8 mouse cellular contexts compared by ENCODE assay signal in the genomic region with DNA sequence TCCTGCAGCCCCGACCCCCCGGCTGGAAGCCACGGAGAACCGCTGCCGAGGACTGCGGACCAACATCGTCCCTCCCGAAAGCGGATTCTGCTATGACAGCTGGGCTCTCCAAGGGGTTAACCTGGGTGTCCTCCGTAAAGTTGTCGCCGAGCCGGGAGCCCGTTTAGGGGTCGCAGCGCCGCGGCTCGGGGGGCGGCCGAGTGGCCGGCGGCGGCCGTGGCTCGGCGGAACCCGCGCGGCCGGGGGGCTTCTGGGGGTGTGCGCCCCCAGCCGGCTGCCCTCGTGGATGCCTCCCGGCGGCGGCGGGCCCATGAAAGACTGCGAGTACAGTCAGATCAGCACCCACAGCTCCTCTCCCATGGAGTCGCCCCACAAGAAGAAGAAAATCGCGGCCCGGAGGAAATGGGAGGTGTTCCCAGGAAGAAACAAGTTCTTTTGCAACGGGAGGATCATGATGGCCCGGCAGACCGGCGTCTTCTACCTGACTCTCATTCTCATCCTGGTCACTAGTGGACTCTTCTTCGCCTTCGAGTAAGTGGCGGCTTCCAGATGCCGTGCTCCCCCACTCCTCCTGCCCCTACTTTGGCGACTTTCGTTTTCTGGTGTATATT. TPM values are rescaled to one million over a fixed set of nuclear protein-coding genes. Genes with fewer than 3 reads are reported as not detected.
DNase-seq lines count a peak whose midpoint lies in the region; ATAC-seq and TF ChIP-seq lines count a peak whose summit lies in the region.

No protein-coding gene starts in this region.

- H3K4me1 ChIP-seq in cerebellum, adult 2 months (ENCODE audit: control insufficient read depth, insufficient read depth, low read length), result peaks cover 6% of the 10 kb centered on the region
- H3K4me1 ChIP-seq in intestine, embryonic 15.5 days (replicated peaks), result peaks cover 10% of the 10 kb centered on the region
- H3K4me1 ChIP-seq in liver, embryonic 12.5 days, result peaks cover 60% of the 10 kb centered on the region
- peaks cover 36% of the 10 kb centered on the region for H3K4me1 ChIP-seq in neural tube, embryonic 13.5 days (replicated peaks)

- peak overlapping the region; percentile 98 for H3K4me2 ChIP-seq in intestine, embryonic 15.5 days (replicated peaks)
- H3K4me2 ChIP-seq in liver, embryonic 12.5 days, result peak overlapping the region; percentile 95
- peak overlapping the region; percentile 91 for H3K4me2 ChIP-seq in neural tube, embryonic 13.5 days

- H3K27ac ChIP-seq in cerebellum, adult 2 months (ENCODE audit: insufficient read depth, low read length), result peak overlapping the region; percentile 85
- peak overlapping the region; percentile 66; the same call in 1 of the 2 replicates for H3K27ac ChIP-seq in intestine, embryonic 15.5 days
- H3K27ac ChIP-seq in liver, embryonic 12.5 days, result peak overlapping the region; percentile 98
- H3K27ac ChIP-seq in neural tube, embryonic 13.5 days (replicated peaks), result peak overlapping the region; percentile 98

- H3K36me3 ChIP-seq in intestine, embryonic 15.5 days, result no peaks in the 10 kb centered on the region
- peaks cover 29% of the 10 kb centered on the region for H3K36me3 ChIP-seq in liver, embryonic 12.5 days
- H3K36me3 ChIP-seq in neural tube, embryonic 13.5 days, result no peaks in the 10 kb centered on the region

- peak; percentile 14 to 23 for DNase-seq in lung, adult 18-20 months
- no peak for DNase-seq in lung, postnatal 25 days (ENCODE audit: low spot score)
- peak; percentile 56 to 65 for DNase-seq in cerebellum, adult 2 months
- peak; percentile 4 to 15 for DNase-seq in gastrocnemius, adult 8-10 months (ENCODE audit: low spot score in 2 of 2)
- peak; percentile 15 to 18 for DNase-seq in urinary bladder, postnatal 36 days (ENCODE audit: low spot score in 2 of 2)

- no peak for TF ChIP-seq CTCF in cerebellum, adult 2 months (IDR thresholded peaks at IDR 0.05; ENCODE audit: borderline replicate concordance, insufficient read depth, low read depth, low read length)

- no peaks in the 10 kb centered on the region for H3K27me3 ChIP-seq in cerebellum, adult 2 months (ENCODE audit: control insufficient read depth, insufficient read depth, low read length)
- no peaks in the 10 kb centered on the region; the same call in none of the 2 replicates for H3K27me3 ChIP-seq in intestine, embryonic 15.5 days (replicated peaks)
- no peaks in the 10 kb centered on the region; the same call in 1 of the 2 replicates for H3K27me3 ChIP-seq in liver, embryonic 12.5 days (replicated peaks)
- H3K27me3 ChIP-seq in neural tube, embryonic 13.5 days, result peaks cover 8% of the 10 kb centered on the region

- 1% methylated on average over 53 of the region's 53 CpGs for WGBS in cerebellum, adult 2 months
- WGBS in intestine, embryonic 15.5 days, result 2% methylated on average over 53 of the region's 53 CpGs
- WGBS in liver, embryonic 12.5 days (ENCODE audit: insufficient replicate concordance), result 3% methylated on average over 53 of the region's 53 CpGs
- 2% methylated on average over 52 of the region's 53 CpGs for WGBS in neural tube, embryonic 13.5 days

- no peaks in the 10 kb centered on the region for H3K9me3 ChIP-seq in intestine, embryonic 15.5 days
- H3K9me3 ChIP-seq in liver, embryonic 12.5 days (replicated peaks), result no peaks in the 10 kb centered on the region
- no peaks in the 10 kb centered on the region for H3K9me3 ChIP-seq in neural tube, embryonic 13.5 days

- no peak for TF ChIP-seq POLR2A in cerebellum, adult 2 months (IDR thresholded peaks at IDR 0.05; ENCODE audit: borderline replicate concordance, insufficient read depth, low read length)

- H3K9ac ChIP-seq in intestine, embryonic 15.5 days, result peak overlapping the region; percentile 54
- H3K9ac ChIP-seq in liver, embryonic 12.5 days, result peak overlapping the region; percentile 98
- H3K9ac ChIP-seq in neural tube, embryonic 13.5 days, result peak overlapping the region; percentile 92

- H3K4me3 ChIP-seq in cerebellum, adult 2 months (replicated peaks; ENCODE audit: insufficient read depth, low read depth, low read length), result peak overlapping the region; percentile 81
- H3K4me3 ChIP-seq in intestine, embryonic 15.5 days (replicated peaks), result peak overlapping the region; percentile 68
- H3K4me3 ChIP-seq in liver, embryonic 12.5 days, result peak overlapping the region; percentile 95
- H3K4me3 ChIP-seq in neural tube, embryonic 13.5 days, result peak overlapping the region; percentile 79

- ATAC-seq in intestine, embryonic 15.5 days, result no peak
- ATAC-seq in liver, embryonic 12.5 days, result no peak
- no peak for ATAC-seq in neural tube, embryonic 13.5 days (ENCODE audit: low read depth)

RNA-seq across cellular contexts. Expression of gene Zdhhc14, which starts 0.9 kb away (rescaled TPM):
- polyA plus RNA-seq in cerebellum, adult 2 months (2012; rRNA removed), result 24.8 and 26.0 TPM in 2 replicates
- 1 to 10 TPM; 3.2 to 4.5 (median 3.7) TPM for total RNA-seq in gastrocnemius, adult 8-10 months (2022)
- 2.3 and 2.5 TPM in 2 replicates for polyA plus RNA-seq in intestine, embryonic 15.5 days (2015; fragmentation: Nextera tagmentation; extraction: Ambion mirVana)
- polyA plus RNA-seq in liver, embryonic 12.5 days (2016; fragmentation: Nextera tagmentation; extraction: Ambion mirVana), result 10.6 and 11.8 TPM in 2 replicates
- 6.9 and 8.4 TPM in 2 replicates for polyA plus RNA-seq in neural tube, embryonic 13.5 days (2015; fragmentation: Nextera tagmentation; extraction: Ambion mirVana)

RNA-seq across cellular contexts. Expression of gene Tmem242, which starts 53.2 kb away (rescaled TPM):
- 45.2 and 52.3 TPM in 2 replicates for polyA plus RNA-seq in cerebellum, adult 2 months (2012; rRNA removed)
- total RNA-seq in gastrocnemius, adult 8-10 months (2022), result 100 to 1,000 TPM; 154 to 168 (median 158) TPM
- polyA plus RNA-seq in intestine, embryonic 15.5 days (2015; fragmentation: Nextera tagmentation; extraction: Ambion mirVana), result 114 and 124 TPM in 2 replicates
- polyA plus RNA-seq in liver, embryonic 12.5 days (2016; fragmentation: Nextera tagmentation; extraction: Ambion mirVana), result 52.6 and 52.8 TPM in 2 replicates
- polyA plus RNA-seq in neural tube, embryonic 13.5 days (2015; fragmentation: Nextera tagmentation; extraction: Ambion mirVana), result 98.1 and 119 TPM in 2 replicates
